Mouse (Mus musculus) heart, postnatal 0 days (tissue): ENCODE data around the gene Klhl29. TPM values are rescaled to one million over a fixed set of nuclear protein-coding genes. Genes with fewer than 3 reads are reported as not detected.

Experiments used
- ATAC-seq: fragments of 200-750 bp; cut with Nextera tagmentation; 2 replicates; pipeline ENCODE4 v1.8.0; 2017; ENCODE audit warnings: low read depth, moderate number of reproducible peaks, moderate library complexity; ENCODE audit not compliant: insufficient read depth
- DNase-seq: peaks from one replicate; pipeline ENCODE4 v3.0.0-alpha.2; 2016; ENCODE audit warnings: low spot score
- H3K27ac ChIP-seq: fragments of 300-500 bp; sonication (generic); 2 replicates; pipeline ENCODE4 v1.5.1; 2014; ENCODE audit warnings: low read depth, mild to moderate bottlenecking
- H3K27me3 ChIP-seq: fragments of 300-500 bp; sonication (generic); 2 replicates; pipeline ENCODE4 v1.6.1; 2014; ENCODE audit warnings: low read length, mixed read lengths; ENCODE audit not compliant: control insufficient read depth, insufficient read depth
- H3K36me3 ChIP-seq: fragments of 300-500 bp; sonication (generic); replicated peaks from 2 replicates; pipeline ENCODE4 v1.6.1; 2014; ENCODE audit warnings: low read length, mixed read lengths; ENCODE audit not compliant: control insufficient read depth, insufficient read depth
- H3K4me1 ChIP-seq: fragments of 300-500 bp; sonication (generic); 2 replicates; pipeline ENCODE4 v1.6.1; 2014; ENCODE audit warnings: antibody characterized with exemption; ENCODE audit not compliant: control insufficient read depth, insufficient read depth
- H3K4me2 ChIP-seq: fragments of 300-500 bp; sonication (generic); 2 replicates; pipeline ENCODE4 v1.6.1; 2014; ENCODE audit warnings: low read depth, mild to moderate bottlenecking, low read length, moderate library complexity
- H3K4me3 ChIP-seq: fragments of 300-500 bp; sonication (generic); 2 replicates; pipeline ENCODE4 v1.5.1; 2014; ENCODE audit warnings: low read depth, low read length
- H3K9ac ChIP-seq: fragments of 300-500 bp; sonication (generic); replicated peaks from 2 replicates; pipeline ENCODE4 v1.6.1; 2014; ENCODE audit warnings: low read depth, low read length, mixed read lengths
- H3K9me3 ChIP-seq: fragments of 300-500 bp; sonication (generic); replicated peaks from 2 replicates; pipeline ENCODE4 v1.6.1; 2016; ENCODE audit warnings: low read length; ENCODE audit not compliant: control insufficient read depth
- CTCF ChIP-seq: IDR thresholded peaks from 2 replicates; pipeline ENCODE4 v1.5.1; 2016; ENCODE audit warnings: antibody characterized with exemption, control low read depth, low read depth
- EP300 ChIP-seq: IDR thresholded peaks from 2 replicates; pipeline ENCODE4 v1.6.1; 2016; ENCODE audit warnings: antibody characterized with exemption, low read depth
- WGBS: fragments of 180-500 bp; shearing (Covaris S2); extraction: QIAGEN DNeasy Blood & Tissue Kit; methylation state at CpG from one replicate; pipeline ENCODE4 v1.1.7; 2014; 5-methylcytosine and 5-hydroxymethylcytosine counted together
- polyA plus RNA-seq: library from polyadenylated mRNA; unstranded; fragments of >200 nt; fragmentation: Nextera tagmentation; extraction: Ambion mirVana; gene quantifications from 2 replicates; pipeline ENCODE4 v1.2.1, GENCODE M21; 2015
- total RNA-seq: library from RNA; depleted of rRNA; stranded (reverse); fragments of >200 nt; gene quantifications from 2 replicates; pipeline ENCODE4 v1.2.3, GENCODE M21; 2014; ENCODE audit warnings: low replicate concordance

Gene Klhl29
- total and polyA plus RNA-seq, 2 experiments from 2014 or later = 0.04 to 0.11 TPM

DNA sequence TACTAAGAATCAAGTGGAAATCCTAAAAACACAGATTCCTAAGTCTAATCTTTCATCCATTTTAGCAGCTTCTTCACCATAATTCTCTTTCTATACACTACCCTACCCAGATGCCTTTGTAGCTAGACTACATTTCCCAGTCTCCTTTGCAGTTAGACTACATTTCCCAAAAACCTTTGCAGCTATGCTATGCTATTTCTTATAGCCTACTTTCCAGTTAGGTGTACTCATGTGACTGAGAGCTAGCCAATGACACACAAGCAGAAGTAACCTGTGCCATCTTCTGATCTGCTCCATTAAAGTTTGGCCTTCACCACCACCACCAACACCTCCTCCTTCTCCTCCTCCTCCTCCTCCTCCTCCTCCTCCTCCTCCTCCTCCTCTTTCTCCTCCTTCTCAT lies 11.2 kb upstream of the Klhl29 start:
- Histone ChIP-seq H3K9me3 (no peaks in the 10 kb centered on the region), H3K4me2 (no peak overlapping the region), H3K4me3 (no peak overlapping the region), H3K27me3 (no peaks in the 10 kb centered on the region), H3K36me3 (no peaks in the 10 kb centered on the region), H3K9ac (no peak overlapping the region), H3K27ac (no peak overlapping the region), H3K4me1 (no peaks in the 10 kb centered on the region)
- ATAC-seq = no peak
- no peak for DNase-seq
- TF ChIP-seq CTCF (no peak), EP300 (no peak)

DNA sequence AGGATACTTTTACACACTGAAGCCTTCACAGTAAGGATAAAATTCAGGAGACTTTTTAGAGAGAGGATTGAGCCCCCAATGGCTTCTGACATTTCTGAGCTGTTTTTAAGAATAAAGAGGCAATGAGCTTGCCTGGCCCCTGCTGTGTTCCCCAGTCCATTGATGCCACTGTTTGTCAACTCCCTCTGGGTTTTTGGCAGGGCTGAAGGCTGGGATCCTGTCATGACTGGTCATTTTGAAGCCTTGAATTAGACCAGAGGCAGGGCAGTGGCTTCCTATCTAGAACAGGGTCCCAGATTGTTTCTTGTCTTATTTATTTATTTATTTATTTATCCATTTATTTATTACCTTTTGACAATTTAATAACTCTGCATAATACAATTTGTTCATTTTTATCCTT lies 6.2 kb upstream of the Klhl29 start:
- no peak for TF ChIP-seq CTCF
- TF ChIP-seq EP300 = no peak
- no peak for ATAC-seq
- Histone ChIP-seq H3K4me3 (no peak overlapping the region), H3K27me3 (peaks cover 19% of the 10 kb centered on the region), H3K9ac (no peak overlapping the region), H3K4me1 (no peaks in the 10 kb centered on the region), H3K9me3 (no peaks in the 10 kb centered on the region), H3K4me2 (no peak overlapping the region), H3K36me3 (no peaks in the 10 kb centered on the region), H3K27ac (no peak overlapping the region)
- DNase-seq = no peak

DNA sequence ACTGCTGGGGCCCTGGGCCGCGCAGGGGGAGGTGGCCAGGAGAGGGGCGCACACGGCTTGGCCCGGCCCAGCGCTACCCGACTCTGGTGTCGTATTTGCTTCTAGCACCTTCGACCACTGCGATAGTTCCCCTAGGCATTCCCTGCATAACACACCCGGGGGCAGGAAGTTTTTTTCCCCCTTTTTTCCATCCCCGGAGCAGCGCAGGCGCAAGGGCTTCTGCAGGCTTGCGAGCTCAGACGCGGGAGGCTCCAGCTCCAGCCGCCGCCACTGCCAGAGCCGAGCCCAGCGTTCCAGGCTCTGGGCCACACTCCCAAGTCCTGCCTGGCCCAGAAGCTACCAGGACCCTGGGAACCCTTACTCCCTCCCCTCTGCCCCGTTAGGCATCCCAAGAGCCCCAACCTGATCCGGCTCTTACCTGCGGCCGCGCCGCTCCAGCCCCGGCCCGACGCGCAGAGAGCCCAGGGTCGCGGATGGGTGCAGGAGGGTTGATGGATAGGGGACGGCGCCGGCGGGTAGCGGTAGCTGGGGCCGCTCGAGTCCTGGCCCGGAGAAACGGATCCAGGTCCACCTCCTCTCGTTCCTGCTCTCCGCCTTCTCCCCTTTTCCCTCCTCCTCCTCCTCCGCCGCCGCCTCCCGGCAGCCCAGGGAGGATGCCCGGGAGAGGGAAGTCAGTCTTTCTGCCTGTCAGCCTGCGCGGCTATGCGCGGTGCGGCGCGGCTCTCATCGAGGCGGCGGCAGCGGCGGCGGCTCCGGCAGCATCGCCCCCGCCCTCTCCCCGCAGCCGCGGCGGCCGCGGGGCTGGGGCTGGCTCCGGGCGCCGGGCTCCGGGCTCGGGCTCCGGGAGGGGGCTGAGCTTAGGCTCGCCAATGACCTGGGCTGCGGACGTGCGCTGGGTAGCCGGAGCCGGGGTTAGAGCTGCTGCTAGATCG lies 532 bp downstream of the Klhl29 start:
- Histone ChIP-seq H3K36me3 (no peaks in the 10 kb centered on the region), H3K9ac (peak overlapping the region; percentile 40; the same call in 1 of the 2 replicates), H3K4me3 (peak overlapping the region; percentile 56), H3K4me1 (peaks cover 20% of the 10 kb centered on the region), H3K9me3 (no peaks in the 10 kb centered on the region), H3K27me3 (peaks cover 74% of the 10 kb centered on the region), H3K4me2 (peak overlapping the region; percentile 94), H3K27ac (no peak overlapping the region)
- no peak for TF ChIP-seq CTCF
- TF ChIP-seq EP300 = no peak
- ATAC-seq (peak; percentile 54), DNase-seq (no peak)
- under 1% methylated on average over 63 of the region's 84 CpGs for whole genome bisulfite sequencing

DNA sequence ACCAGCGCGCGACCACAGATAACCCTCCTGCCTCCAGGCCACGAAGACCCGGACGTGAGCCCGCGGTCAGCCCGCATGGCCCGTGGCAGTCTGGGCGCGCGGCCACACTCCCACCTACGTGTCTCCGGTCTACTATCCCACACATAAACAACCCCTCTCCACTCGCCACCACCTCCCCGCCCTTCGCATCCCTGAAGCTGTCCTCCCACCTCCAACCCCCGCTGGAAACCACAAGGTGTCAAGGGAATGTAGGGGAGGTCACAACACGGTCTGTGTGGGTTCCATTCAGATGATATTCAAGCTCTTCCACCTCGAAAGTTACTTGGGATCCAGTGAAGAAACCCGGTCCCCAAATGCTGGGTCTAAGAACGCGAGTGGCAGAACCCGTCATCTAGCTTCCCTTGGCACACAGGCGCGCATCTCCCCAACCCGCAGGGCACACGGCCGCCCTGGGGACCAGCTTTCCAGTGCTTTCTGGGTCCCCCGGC lies 1.2 kb downstream of the Klhl29 start:
- peak overlapping the region; percentile 56 for H3K4me3 ChIP-seq
- ATAC-seq (no peak), DNase-seq (no peak)
- no peak overlapping the region for H3K27ac ChIP-seq
- H3K27me3 ChIP-seq = peaks cover 73% of the 10 kb centered on the region
- peak overlapping the region; percentile 40; the same call in 1 of the 2 replicates for H3K9ac ChIP-seq
- TF ChIP-seq CTCF (no peak), EP300 (no peak)
- H3K36me3 ChIP-seq = no peaks in the 10 kb centered on the region
- WGBS = under 1% methylated on average over 30 of the region's 31 CpGs
- H3K4me1 ChIP-seq = peaks cover 20% of the 10 kb centered on the region
- H3K9me3 ChIP-seq = no peaks in the 10 kb centered on the region
- H3K4me2 ChIP-seq = peak overlapping the region; percentile 94

DNA sequence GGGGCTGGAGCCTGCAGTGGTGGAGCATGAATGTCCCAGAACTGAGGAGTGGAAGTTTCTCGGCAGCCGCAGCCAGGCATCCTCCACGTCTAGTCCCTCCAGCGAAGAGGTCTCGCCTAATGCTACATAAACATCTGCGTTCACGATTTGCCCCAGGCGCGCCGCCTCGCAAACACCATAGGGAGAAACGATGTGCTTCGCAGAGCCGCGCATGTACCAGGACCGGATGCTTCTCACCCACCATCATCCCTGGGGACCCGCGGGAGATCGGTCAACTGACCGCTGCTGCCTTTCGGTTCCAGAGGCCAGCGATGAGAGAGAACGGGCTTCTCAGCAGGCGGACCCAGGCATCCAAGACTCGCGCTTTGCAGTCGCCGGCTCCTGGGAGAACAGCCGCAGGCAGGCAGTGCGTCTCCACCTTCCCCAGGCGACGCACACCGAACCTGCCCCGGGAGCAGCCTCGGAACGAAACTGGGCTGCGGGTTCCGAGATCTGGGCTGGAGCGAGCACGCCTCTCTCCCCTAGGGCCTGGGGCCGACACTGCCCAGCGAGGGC lies 1.8 kb downstream of the Klhl29 start:
- Histone ChIP-seq H3K27me3 (peaks cover 68% of the 10 kb centered on the region), H3K36me3 (no peaks in the 10 kb centered on the region), H3K4me3 (peak overlapping the region; percentile 56), H3K4me2 (peak overlapping the region; percentile 94), H3K9ac (no peak overlapping the region), H3K4me1 (peaks cover 20% of the 10 kb centered on the region), H3K27ac (no peak overlapping the region), H3K9me3 (no peaks in the 10 kb centered on the region)
- under 1% methylated on average over 42 of the region's 42 CpGs for WGBS
- TF ChIP-seq CTCF (no peak), EP300 (no peak)
- ATAC-seq (no peak), DNase-seq (no peak)
